Mouse (Mus musculus) cerebellum, adult 2 months (tissue): ENCODE measurements around the gene Cdca7l.

Source experiments
- CTCF ChIP-seq: fragments of 200-500 bp; IDR thresholded peaks from 2 replicates; pipeline ENCODE4 v1.5.1; 2011; ENCODE audit warnings: low read depth, mild to moderate bottlenecking, control low read depth, low read length, moderate library complexity, borderline replicate concordance; ENCODE audit not compliant: insufficient read depth
- POLR2A ChIP-seq: fragments of 200-500 bp; IDR thresholded peaks from 2 replicates; pipeline ENCODE4 v1.6.1; 2011; ENCODE audit warnings: low read length, control low read depth, borderline replicate concordance; ENCODE audit not compliant: insufficient read depth

- no peak for TF ChIP-seq POLR2A
- no peak for TF ChIP-seq CTCF
Measured at GRCm38 (mm10) chr12:117806470-117806869, 2.4 kb downstream of the Cdca7l start.
